Mouse (Mus musculus) G1E (cell line): ENCODE measurements around the gene Notch2.

Experiments used
- CTCF ChIP-seq: IDR thresholded peaks from 2 replicates; pipeline ENCODE4 v1.5.1; 2012; ENCODE audit warnings: low read depth, low read length, inconsistent platforms, mixed read lengths
- GATA1 ChIP-seq: IDR thresholded peaks from 2 replicates; pipeline ENCODE4 v1.6.1; 2012; ENCODE audit warnings: borderline replicate concordance, low read length, inconsistent platforms, mixed read lengths
- GATA2 ChIP-seq: IDR thresholded peaks from 2 replicates; pipeline ENCODE4 v1.6.1; 2012; ENCODE audit warnings: low read depth, low read length, inconsistent platforms, borderline replicate concordance
- POLR2AphosphoS5 ChIP-seq: IDR thresholded peaks from 2 replicates; pipeline ENCODE4 v1.6.1; 2012; ENCODE audit warnings: low read depth, low read length, inconsistent platforms; ENCODE audit not compliant: insufficient replicate concordance
- TAL1 ChIP-seq: conservative IDR thresholded peaks from 2 replicates; pipeline ENCODE4 v1.6.1; 2012; ENCODE audit warnings: low read depth, low read length, inconsistent platforms, mixed read lengths

DNA sequence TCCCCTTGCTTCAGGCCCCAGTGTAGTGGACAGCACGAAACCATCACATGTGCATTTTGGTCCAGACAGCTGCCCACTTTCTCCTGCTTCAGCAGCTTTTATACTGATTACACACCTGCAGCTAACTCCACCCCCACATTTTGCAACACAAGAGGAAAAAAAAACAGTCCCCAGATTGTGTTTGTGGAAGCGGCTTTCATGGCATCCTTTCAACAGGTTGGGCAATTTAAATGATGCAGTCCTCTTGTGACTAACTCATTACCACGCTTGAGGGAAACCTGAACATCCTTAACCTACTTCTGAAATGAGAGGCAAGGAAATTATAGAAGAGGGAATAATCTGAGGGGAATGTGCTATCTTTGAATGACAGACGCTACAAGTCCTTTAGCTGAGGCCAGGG is 15.0 kb upstream of the Notch2 start:
- TF ChIP-seq CTCF: no peak
- TF ChIP-seq GATA1: no peak
- no peak for TF ChIP-seq POLR2AphosphoS5
- no peak for TF ChIP-seq TAL1
- TF ChIP-seq GATA2: no peak
